Mouse (Mus musculus) effector memory CD4-positive, alpha-beta T cell, adult 5 months (primary cell): ENCODE results near the gene Ssh3. TPM values are rescaled to one million over a fixed set of nuclear protein-coding genes. Genes with fewer than 3 reads are reported as not detected.

Experiments
- polyA plus RNA-seq: library from polyadenylated mRNA; unstranded; fragments of 100-300 nt; shearing (Covaris generic); gene quantifications from one replicate; pipeline ENCODE4 v1.2.1, GENCODE M21; 2017

Gene Ssh3
- polyA plus RNA-seq = 0.67 TPM

DNA sequence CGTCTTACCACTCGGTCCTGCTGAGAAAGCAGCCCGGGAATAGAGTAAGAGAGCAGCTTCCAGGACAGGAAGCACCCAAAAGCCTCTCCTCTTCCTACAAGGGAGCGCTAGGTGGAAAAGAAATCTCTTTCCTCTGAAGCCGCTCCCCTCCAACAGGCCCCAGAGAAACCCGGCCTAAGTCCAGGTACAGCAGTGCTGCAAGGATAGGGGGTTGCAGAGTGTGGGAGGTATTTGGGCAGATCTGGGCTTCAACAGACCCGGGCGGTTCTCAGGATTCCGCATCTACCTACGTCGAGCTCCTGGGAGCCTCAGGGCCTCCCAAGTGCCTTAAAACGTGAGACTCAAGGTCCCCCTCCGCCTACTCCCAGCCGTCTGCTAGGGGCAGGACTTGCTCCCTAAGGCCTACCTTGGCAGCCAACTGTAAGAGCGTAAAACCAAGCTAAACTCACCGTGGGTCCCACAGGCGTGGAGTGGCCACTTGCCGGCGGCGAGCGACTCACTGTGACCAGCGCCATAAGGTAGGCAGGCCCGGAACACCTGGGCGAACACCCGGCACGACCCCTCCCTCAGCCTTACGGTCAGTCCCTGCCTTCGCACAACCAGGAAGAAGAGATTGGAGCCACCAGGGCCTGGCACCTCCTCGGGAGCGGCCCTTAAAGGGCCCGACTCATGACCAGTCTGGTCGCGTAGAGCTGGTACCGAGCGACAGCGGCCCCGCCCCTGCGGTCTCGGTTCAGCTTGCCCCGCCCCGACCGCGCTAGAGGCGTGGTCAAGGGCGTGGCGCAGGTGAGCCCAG, at the start of gene Ssh3:
Gene Ssh3, minus strand, starts transcription at position 615 of the 796 bp plus-strand sequence.

GRCm38 (mm10) chr19:4306190-4306577, 37.2 kb upstream of the Ssh3 start, which contains the start of gene Grk2:
Gene Grk2, minus strand, starts transcription at chr19:4306222.

GRCm38 (mm10) chr19:4282898-4283553, 14.0 kb upstream of the Ssh3 start, which contains the start of gene Ankrd13d:
Gene Ankrd13d, minus strand, starts transcription at chr19:4283137.

GRCm38 (mm10) chr19:4231253-4232185, 37.5 kb downstream of the Ssh3 start, which contains the start of gene Pold4:
Gene Pold4, plus strand, starts transcription at chr19:4231899.

DNA sequence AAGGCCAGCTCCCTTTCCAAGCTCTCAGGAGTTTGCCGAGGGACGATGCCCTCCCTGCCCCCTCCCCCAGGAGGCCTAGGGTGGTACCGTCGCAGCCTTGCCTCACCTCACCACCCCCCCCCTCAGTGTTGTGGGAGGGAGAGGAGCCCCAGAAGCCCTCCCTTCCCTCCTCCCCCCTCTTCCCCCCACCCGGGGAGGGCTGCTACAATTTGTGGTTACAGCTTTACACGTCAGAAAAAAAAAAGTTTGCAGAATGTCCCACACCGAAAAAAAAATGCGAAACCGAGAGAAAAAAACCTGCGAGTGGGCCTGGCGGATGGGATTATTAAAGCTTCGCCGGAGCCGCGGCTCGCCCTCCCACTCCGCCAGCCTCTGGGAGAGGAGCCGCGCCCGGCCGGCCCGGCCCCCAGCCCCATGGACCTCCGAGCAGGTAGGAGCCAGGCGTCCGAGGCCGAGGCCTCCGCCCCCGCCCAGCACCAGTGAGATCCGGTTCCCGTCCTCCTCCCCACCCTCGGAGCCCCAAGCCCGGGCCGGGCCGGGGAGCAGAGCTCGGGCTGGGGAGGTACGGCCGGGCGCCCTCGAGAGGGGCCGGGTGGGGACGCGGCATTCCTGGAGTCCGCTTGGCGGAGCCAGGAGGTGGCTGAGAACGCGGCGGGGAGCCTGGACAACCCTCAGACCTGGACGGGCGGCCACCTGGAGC, 54.8 kb downstream of the Ssh3 start, which contains the start of the genes Clcf1 and AC109138.7:
Gene Clcf1, plus strand, starts transcription at position 168 of the 700 bp plus-strand sequence.
Gene AC109138.7, plus strand, starts transcription at position 287 of the 700 bp plus-strand sequence.

Other genes with a start within 250 kb of the Ssh3 start
- gene Gstp1, start 231.2 kb downstream of the Ssh3 start, polyA plus RNA-seq = 355 TPM
- gene Gstp2, start 223.2 kb downstream of the Ssh3 start, polyA plus RNA-seq = 3.3 TPM
- gene Gstp3, start 209.6 kb downstream of the Ssh3 start, polyA plus RNA-seq = 56.1 TPM
- not detected for gene Cabp2, start 187.6 kb downstream of the Ssh3 start, polyA plus RNA-seq
- 441 TPM for gene Cdk2ap2, start 172.0 kb downstream of the Ssh3 start, polyA plus RNA-seq
- 253 TPM for gene Pitpnm1, start 169.2 kb downstream of the Ssh3 start, polyA plus RNA-seq
- gene Aip, start 143.3 kb downstream of the Ssh3 start, polyA plus RNA-seq = 150 TPM
- not detected for gene Gpr152, start 129.4 kb downstream of the Ssh3 start, polyA plus RNA-seq
- gene Cabp4, start 125.1 kb downstream of the Ssh3 start, polyA plus RNA-seq = not detected
- gene Coro1b, start 120.6 kb downstream of the Ssh3 start, polyA plus RNA-seq = 192 TPM
- gene Ptprcap, start 115.6 kb downstream of the Ssh3 start, polyA plus RNA-seq = 341 TPM
- gene Rps6kb2, start 105.8 kb downstream of the Ssh3 start, polyA plus RNA-seq = 46.8 TPM
- 15.2 TPM for gene Carns1, start 93.7 kb downstream of the Ssh3 start, polyA plus RNA-seq
- 376 TPM for gene Tbc1d10c, start 77.9 kb downstream of the Ssh3 start, polyA plus RNA-seq
- 688 TPM for gene Ppp1ca, start 77.1 kb downstream of the Ssh3 start, polyA plus RNA-seq
- 27.5 TPM for gene Rad9a, start 67.5 kb downstream of the Ssh3 start, polyA plus RNA-seq
- 36.7 TPM for gene Clcf1, start 54.9 kb downstream of the Ssh3 start, polyA plus RNA-seq
- gene AC109138.7, start 54.8 kb downstream of the Ssh3 start, polyA plus RNA-seq = not detected
- gene Pold4, start 37.3 kb downstream of the Ssh3 start, polyA plus RNA-seq = 62.7 TPM
- gene Ankrd13d, start 14.0 kb upstream of the Ssh3 start, polyA plus RNA-seq = 8.1 TPM
- 237 TPM for gene Grk2, start 37.0 kb upstream of the Ssh3 start, polyA plus RNA-seq
- gene Kdm2a, start 129.1 kb upstream of the Ssh3 start, polyA plus RNA-seq = 84.1 TPM
- 5.9 TPM for gene Rhod, start 170.3 kb upstream of the Ssh3 start, polyA plus RNA-seq
- not detected for gene Syt12, start 208.3 kb upstream of the Ssh3 start, polyA plus RNA-seq
- gene 2010003K11Rik, start 229.4 kb upstream of the Ssh3 start, polyA plus RNA-seq = not detected
- gene Pcx, start 241.3 kb upstream of the Ssh3 start, polyA plus RNA-seq = 6.3 TPM